Comparison of ENCODE assay signal across 18 mouse cellular contexts in the genomic region with DNA sequence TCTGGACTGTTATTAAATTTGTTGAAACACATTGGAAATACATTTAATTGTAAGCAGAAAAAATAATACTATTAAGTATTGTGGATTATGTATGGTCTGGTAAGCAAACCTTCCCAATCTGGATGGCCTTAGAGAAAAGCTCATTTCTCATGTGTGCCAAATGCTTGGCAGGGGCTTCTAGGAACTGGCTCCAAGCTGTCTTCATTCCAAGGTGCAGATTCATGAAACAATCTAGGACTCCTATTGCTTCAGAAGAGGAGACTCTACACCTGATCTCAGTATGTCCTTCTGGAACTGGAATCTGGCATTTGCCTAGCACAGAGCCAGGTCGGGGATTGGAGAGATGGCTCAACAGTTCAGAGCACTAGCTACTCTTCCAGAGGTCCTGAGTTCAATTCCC.
"Had no signal": no experiment of that assay in that cellular context is flagged by ENCODE, and none has a peak within 500 bp of the region (broad histone marks: within the 10 kb centered on the region; RNA-seq: fewer than 3 reads in every experiment).

No protein-coding gene starts in this region.

- ATAC-seq: liver, postnatal 0 days; lung, postnatal 0 days; midbrain, embryonic 16.5 days had no signal

- H3K27ac ChIP-seq: layer of hippocampus, adult 2 months; limb, embryonic 12.5 days; limb, embryonic 15.5 days; liver, embryonic 14.5 days; macrophage; midbrain, embryonic 12.5 days; stomach, postnatal 0 days had no signal

- DNase-seq: kidney, adult 9 months; kidney, postnatal 14 days; kidney, postnatal 4 days; layer of hippocampus, adult 9-11 months; liver, postnatal 0 days; lung, embryonic 14.5 days; thymus, adult 2 months; thymus, postnatal 14 days; thymus, postnatal 4 days had no signal

- H3K4me3 ChIP-seq: layer of hippocampus, adult 2 months; limb, embryonic 12.5 days; limb, embryonic 15.5 days; midbrain, embryonic 12.5 days had no signal
